Mouse (Mus musculus) liver, embryonic 14.5 days (tissue): ENCODE data around the gene Gm9913. TPM values are rescaled to one million over a fixed set of nuclear protein-coding genes. Genes with fewer than 3 reads are reported as not detected.

Experiments
- ATAC-seq: fragments of 200-750 bp; cut with Nextera tagmentation; 2 replicates; pipeline ENCODE4 v1.8.0; 2017; ENCODE audit warnings: moderate number of reproducible peaks, mild to moderate bottlenecking, moderate library complexity; ENCODE audit not compliant: insufficient read depth
- DNase-seq, 3 experiments: peaks; one replicate each; pipeline ENCODE4 v3.0.0-alpha.2; 2012 to 2013; ENCODE audit warnings: low read depth in 3 of 3, low spot score in 3 of 3
- H3K27ac ChIP-seq: fragments of 300-500 bp; sonication (generic); 2 replicates; pipeline ENCODE4 v1.5.1; 2014; ENCODE audit warnings: moderate library complexity, mild to moderate bottlenecking, control low read depth, inconsistent platforms
- H3K27me3 ChIP-seq: fragments of 300-500 bp; sonication (generic); 2 replicates; pipeline ENCODE4 v1.6.1; 2014; ENCODE audit warnings: mild to moderate bottlenecking, low read length, moderate library complexity; ENCODE audit not compliant: control insufficient read depth, insufficient read depth
- H3K36me3 ChIP-seq: fragments of 300-500 bp; sonication (generic); replicated peaks from 2 replicates; pipeline ENCODE4 v1.6.1; 2014; ENCODE audit warnings: low read depth; ENCODE audit not compliant: control insufficient read depth, insufficient read depth
- H3K4me1 ChIP-seq, 2 experiments: fragments of 200-500 bp in 1 of 2; fragments of 300-500 bp in 1 of 2; sonication (generic) in 1 of 2; replicated peaks; 2 replicates each; pipeline ENCODE4 v1.6.1; 2012 to 2014; ENCODE audit warnings: antibody characterized with exemption in 1 of 2, inconsistent platforms in 1 of 2, low read length in 1 of 2; ENCODE audit not compliant: control insufficient read depth in 2 of 2, insufficient read depth in 2 of 2
- H3K4me2 ChIP-seq: fragments of 300-500 bp; sonication (generic); 2 replicates; pipeline ENCODE4 v1.6.1; 2014; ENCODE audit warnings: low read depth, mild to moderate bottlenecking, control low read depth, moderate library complexity
- H3K4me3 ChIP-seq, 2 experiments: fragments of 200-500 bp in 1 of 2; fragments of 300-500 bp in 1 of 2; sonication (generic) in 1 of 2; 2 replicates each; pipeline ENCODE4 v1.5.1; 2012 to 2014; ENCODE audit warnings: low read depth in 2 of 2, low read length in 2 of 2, mild to moderate bottlenecking in 2 of 2, control low read depth in 1 of 2, inconsistent platforms in 1 of 2, moderate library complexity in 1 of 2; ENCODE audit not compliant: insufficient read depth in 1 of 2
- H3K9ac ChIP-seq: fragments of 300-500 bp; sonication (generic); replicated peaks from 2 replicates; pipeline ENCODE4 v1.6.1; 2014; ENCODE audit warnings: mild to moderate bottlenecking, control low read depth, moderate library complexity
- H3K9me3 ChIP-seq: fragments of 300-500 bp; sonication (generic); 2 replicates; pipeline ENCODE4 v1.6.1; 2016; ENCODE audit warnings: low read length, mixed read lengths; ENCODE audit not compliant: control insufficient read depth
- CTCF ChIP-seq: IDR thresholded peaks from 2 replicates; pipeline ENCODE4 v1.5.1; 2016; ENCODE audit warnings: antibody characterized with exemption, low read depth, control low read depth
- EP300 ChIP-seq: IDR thresholded peaks from 2 replicates; pipeline ENCODE4 v1.6.1; 2016; ENCODE audit warnings: antibody characterized with exemption, low read depth
- WGBS: fragments of 180-500 bp; shearing (Covaris S2); extraction: QIAGEN DNeasy Blood & Tissue Kit; methylation state at CpG from one replicate; pipeline ENCODE4 v1.1.7; 2014; ENCODE audit not compliant: insufficient replicate concordance; 5-methylcytosine and 5-hydroxymethylcytosine counted together
- polyA plus RNA-seq, 2 experiments: library from polyadenylated mRNA; depleted of rRNA in 1 of 2; stranded (reverse) in 1 of 2; unstranded in 1 of 2; fragments of >200 nt; fragmentation: Nextera tagmentation in 1 of 2; extraction: Ambion mirVana in 1 of 2; gene quantifications; 2 replicates each; pipeline versions ENCODE4 v1.2.1 to v1.2.3; 2012 to 2014

The Gm9913 gene
- polyA plus RNA-seq, 2 experiments: not detected

DNA sequence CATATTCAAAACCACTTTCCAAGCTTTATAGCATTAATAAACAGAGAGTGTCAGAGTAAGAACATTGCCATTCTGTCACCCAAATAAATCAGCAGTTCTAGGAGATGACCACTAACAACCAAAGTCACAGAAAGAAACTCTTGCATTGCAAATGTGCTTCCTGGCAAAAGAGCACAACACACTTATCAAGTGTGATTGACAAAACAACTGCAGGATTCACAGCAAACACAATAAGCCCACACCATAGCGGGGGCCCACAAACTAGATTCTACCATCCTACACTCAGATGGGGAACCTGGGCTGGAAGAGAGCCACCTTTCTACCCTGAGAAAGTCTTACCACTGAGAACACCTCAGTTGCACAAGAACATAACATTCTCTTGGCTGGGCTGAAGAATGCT, 14.9 kb upstream of the Gm9913 start:
- ATAC-seq: no peak
- Histone ChIP-seq H3K27ac (no peak overlapping the region), H3K4me1 (no peaks in the 10 kb centered on the region), H3K36me3 (no peaks in the 10 kb centered on the region), H3K9me3 (no peaks in the 10 kb centered on the region), H3K4me3 (no peak overlapping the region), H3K27me3 (no peaks in the 10 kb centered on the region), H3K9ac (no peak overlapping the region), H3K4me2 (no peak overlapping the region)
- DNase-seq: no peak
- 83% methylated on average over 1 of the region's 1 CpGs for WGBS
- TF ChIP-seq CTCF (no peak), EP300 (no peak)

DNA sequence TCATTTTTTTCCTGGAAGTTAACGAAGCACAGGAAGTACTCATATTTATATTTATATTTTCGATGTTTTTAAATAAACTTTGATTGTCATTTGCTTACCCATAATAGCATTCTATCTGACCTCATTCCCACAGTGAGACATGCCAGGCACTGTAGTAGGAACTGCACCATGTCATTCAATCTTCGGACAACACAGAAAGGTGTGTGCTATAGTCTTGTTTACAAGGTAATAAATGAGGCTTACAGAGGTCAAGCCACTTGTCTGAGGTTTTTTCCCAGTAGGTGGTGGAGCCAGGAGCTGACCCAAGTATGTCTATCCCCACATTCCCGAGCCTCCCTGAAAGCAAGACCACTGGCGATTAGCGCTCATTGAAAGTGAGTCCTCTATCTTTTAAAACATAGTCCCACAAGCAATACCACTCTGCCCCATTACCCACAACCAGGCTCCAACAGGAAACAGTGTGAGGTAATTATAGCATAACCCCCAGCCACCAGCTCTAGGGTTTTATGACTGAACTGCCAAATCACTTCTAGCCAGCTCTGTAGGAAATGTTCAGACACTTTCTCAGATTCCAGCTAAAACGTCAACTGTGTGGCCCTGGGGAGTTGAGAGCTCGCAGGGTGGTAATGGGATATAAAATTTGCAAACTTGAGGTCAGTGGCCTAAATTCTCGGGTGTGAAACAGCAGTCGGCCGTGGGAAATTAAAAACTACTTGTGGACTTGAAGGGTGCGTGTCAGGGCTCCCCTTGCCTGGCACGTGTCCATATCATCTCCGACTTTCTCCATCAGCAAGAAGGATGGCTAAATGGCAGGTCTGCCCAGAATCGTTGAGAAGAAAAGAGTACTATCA, 12.6 kb upstream of the Gm9913 start:
- 35% methylated on average over 15 of the region's 15 CpGs for WGBS
- no peak for ATAC-seq
- H3K27me3 ChIP-seq: no peaks in the 10 kb centered on the region
- H3K27ac ChIP-seq: no peak overlapping the region
- H3K4me3 ChIP-seq: no peak overlapping the region
- H3K9me3 ChIP-seq: no peaks in the 10 kb centered on the region
- H3K9ac ChIP-seq: no peak overlapping the region
- no peak for DNase-seq
- no peaks in the 10 kb centered on the region for H3K36me3 ChIP-seq
- H3K4me1 ChIP-seq: no peaks in the 10 kb centered on the region
- no peak overlapping the region for H3K4me2 ChIP-seq
- TF ChIP-seq EP300 (no peak), CTCF (no peak)

DNA sequence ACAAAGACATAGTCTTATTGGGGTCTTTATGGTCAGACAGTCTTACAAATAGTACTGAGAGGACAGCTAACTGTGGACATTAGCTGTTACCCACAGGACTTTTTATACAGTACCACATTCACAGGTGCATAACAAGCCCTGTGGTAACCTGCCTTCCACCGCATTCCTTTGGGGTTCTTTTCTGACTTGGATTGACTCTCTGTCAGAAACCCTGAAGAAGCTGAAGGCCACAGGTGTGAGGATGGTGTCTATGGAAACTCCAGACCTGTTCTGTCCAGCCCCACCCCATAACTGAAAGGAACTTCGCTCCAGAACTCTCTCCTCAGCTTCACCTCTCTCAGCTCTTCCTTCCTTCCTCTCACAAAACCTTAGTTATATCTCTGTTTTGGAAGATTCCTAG, 10.6 kb upstream of the Gm9913 start:
- WGBS: 60% methylated on average over 2 of the region's 2 CpGs
- DNase-seq (no peak), ATAC-seq (no peak)
- no peaks in the 10 kb centered on the region for H3K9me3 ChIP-seq
- H3K27ac ChIP-seq: no peak overlapping the region
- H3K4me1 ChIP-seq: no peaks in the 10 kb centered on the region
- H3K4me3 ChIP-seq: no peak overlapping the region
- no peak overlapping the region for H3K9ac ChIP-seq
- H3K36me3 ChIP-seq: no peaks in the 10 kb centered on the region
- TF ChIP-seq EP300 (no peak), CTCF (no peak)
- no peaks in the 10 kb centered on the region for H3K27me3 ChIP-seq
- no peak overlapping the region for H3K4me2 ChIP-seq

DNA sequence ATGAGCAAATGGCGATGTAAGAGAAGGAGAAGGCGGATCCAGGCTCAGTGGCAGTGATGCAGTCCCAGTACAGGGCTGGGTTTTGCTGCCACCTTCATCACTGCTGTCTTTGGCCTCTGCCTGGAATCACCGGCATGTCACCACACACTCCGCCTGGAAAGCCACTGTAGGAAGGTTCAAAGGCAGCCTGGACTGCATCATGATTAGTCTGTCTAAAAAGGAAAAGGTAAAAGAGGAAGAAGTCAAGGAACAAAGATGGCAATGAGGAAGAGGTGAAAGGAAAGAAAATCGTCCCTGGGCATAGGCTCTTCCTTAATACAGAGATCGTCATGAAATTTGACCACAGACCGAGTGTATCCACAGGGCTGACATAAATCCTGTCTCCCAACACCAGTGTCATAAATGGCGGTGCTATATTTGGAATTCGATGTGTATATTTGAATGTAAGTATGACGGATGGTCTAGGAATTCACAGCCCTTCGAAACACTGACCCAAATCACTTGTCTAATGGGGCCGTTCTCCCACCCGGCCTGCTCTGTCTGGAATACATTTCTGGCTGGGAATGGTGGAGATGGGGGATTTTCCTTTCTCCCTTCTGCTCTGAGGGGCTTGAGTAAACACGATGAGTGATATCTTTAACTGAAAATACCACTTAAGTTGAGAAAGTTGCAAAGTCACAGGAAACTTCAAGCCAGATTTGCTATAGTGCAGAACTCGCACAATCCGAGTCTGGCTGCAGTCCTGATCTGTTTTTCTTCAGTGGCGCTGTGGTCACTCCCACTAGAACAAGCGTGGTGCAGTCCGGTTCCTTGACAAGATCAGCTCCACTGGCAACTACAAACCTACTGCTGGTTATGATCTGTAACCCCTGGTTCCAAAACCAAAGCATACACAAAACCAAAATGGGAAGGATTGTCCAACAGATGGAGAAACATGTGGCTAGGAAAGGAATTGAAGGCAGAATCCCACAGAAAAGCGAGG, 9.8 kb upstream of the Gm9913 start:
- H3K4me3 ChIP-seq: no peak overlapping the region
- ATAC-seq: no peak
- H3K9ac ChIP-seq: no peak overlapping the region
- H3K4me2 ChIP-seq: no peak overlapping the region
- no peaks in the 10 kb centered on the region for H3K9me3 ChIP-seq
- no peaks in the 10 kb centered on the region for H3K27me3 ChIP-seq
- H3K27ac ChIP-seq: no peak overlapping the region
- DNase-seq: no peak
- 58% methylated on average over 20 of the region's 20 CpGs for WGBS
- H3K36me3 ChIP-seq: no peaks in the 10 kb centered on the region
- no peak for TF ChIP-seq EP300
- H3K4me1 ChIP-seq: no peaks in the 10 kb centered on the region

DNA sequence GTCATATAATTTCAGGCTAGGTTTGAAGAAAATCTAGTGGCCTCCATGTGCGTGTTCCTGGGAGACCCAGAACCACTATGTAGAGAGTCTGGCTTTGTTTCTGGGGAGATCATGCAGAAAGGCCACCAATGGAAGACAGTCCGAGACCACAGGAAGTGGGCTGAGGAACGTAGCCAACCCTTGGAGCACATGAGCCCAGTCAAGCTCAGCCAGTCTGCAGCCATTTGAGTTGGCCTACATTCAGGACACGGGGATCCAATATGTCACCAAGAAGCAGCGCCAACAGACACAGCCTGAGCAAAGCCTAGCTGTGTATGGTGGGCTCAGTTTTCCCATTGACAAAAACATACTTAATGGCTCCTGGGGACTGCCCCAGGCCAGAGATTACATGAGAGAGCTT, 8.2 kb upstream of the Gm9913 start:
- Histone ChIP-seq H3K27ac (no peak overlapping the region), H3K4me2 (no peak overlapping the region), H3K4me1 (no peaks in the 10 kb centered on the region), H3K9ac (no peak overlapping the region), H3K9me3 (no peaks in the 10 kb centered on the region), H3K27me3 (no peaks in the 10 kb centered on the region), H3K4me3 (no peak overlapping the region), H3K36me3 (no peaks in the 10 kb centered on the region)
- ATAC-seq (no peak), DNase-seq (no peak)
- TF ChIP-seq CTCF (no peak), EP300 (no peak)
- 51% methylated on average over 5 of the region's 5 CpGs for WGBS
